Mouse (Mus musculus): ENCODE results near the gene Cdh1. TPM values are rescaled to one million over a fixed set of nuclear protein-coding genes. Genes with fewer than 3 reads are reported as not detected.

The Cdh1 gene
- total RNA-seq, 1 experiment from 2014 or later, result 0.60 TPM

DNA sequence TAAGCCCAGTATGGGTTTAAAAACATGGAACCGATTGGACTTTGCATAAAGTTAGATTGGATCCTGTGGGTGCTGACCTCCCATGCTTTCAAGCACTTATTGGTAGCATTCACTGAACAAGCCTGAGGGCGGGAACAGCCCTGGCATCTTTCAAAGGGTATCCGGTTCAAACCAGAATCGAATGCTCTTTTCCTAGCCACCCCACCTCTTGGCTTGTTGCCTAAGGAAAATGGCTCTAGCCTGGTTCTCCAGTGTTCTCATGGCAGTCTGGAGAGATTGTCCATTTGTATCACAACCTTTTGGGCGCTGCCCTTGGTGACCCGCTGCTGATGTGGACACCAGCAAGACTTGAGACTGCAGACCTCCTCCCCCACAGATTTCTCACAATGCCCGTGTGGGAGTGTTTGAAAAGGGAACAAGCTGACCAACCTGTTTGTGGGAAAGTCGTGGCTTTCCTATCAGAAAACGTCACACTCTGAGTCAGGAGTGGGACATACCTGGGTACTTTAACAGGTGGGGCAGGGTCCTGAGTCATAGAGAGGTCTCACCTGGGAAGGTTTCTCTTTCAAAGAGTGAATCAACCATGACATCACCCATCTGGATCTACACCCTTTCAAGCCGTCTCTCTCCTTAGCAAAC lies 12.6 kb downstream of the Cdh1 start:
- ATAC-seq (replicated peaks in 1 of 2; ENCODE audit: insufficient read depth in 1 of 2, low FRiP score in 2 of 2, low TSS enrichment in 1 of 2, low read depth in 1 of 2, poor library complexity in 2 of 2, severe bottlenecking in 2 of 2), result no peak

DNA sequence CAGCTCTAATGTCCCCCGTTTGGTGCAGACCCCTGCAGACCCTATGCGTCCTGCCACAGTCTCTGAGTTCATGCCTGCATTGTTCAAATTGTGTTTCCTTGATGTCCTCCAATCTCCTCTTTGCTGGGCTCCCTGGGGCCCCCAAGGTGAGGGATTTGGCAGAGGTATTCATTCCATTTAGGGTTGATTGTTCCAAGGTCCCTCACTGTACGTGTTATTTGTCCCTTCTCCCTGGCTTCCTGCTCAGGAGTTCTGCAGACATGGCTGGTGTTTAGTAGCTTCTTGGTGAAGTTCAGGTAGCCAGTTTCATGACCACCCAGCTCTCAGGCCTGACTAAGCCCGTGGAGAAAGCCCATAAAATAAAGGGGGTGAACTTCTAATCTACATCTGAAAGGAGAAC lies 13.5 kb downstream of the Cdh1 start:
- ATAC-seq (replicated peaks in 1 of 2; ENCODE audit: insufficient read depth in 1 of 2, low FRiP score in 2 of 2, low TSS enrichment in 1 of 2, low read depth in 1 of 2, poor library complexity in 2 of 2, severe bottlenecking in 2 of 2), result no peak

DNA sequence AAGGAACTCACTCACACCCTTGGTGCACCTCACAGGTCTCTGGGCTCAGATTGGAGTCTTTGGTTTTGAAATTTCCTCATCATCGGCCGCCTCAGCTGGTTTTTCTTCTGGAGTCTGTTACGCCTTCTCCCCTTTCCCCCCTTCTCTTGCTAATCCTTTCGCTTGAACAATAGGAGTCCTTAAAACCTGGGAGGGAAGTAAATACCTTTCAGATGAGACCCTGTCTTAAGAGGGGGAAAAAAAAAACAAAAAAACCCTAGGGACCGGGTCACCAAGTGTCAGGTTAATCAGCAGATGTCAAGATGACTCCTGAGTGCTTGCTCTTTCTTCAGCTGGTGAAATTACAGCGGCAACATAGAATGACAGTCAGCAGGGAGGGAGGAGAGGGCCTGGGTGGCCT lies 14.0 kb downstream of the Cdh1 start:
- no peak for ATAC-seq (replicated peaks in 1 of 2; ENCODE audit: insufficient read depth in 1 of 2, low FRiP score in 2 of 2, low TSS enrichment in 1 of 2, low read depth in 1 of 2, poor library complexity in 2 of 2, severe bottlenecking in 2 of 2)

DNA sequence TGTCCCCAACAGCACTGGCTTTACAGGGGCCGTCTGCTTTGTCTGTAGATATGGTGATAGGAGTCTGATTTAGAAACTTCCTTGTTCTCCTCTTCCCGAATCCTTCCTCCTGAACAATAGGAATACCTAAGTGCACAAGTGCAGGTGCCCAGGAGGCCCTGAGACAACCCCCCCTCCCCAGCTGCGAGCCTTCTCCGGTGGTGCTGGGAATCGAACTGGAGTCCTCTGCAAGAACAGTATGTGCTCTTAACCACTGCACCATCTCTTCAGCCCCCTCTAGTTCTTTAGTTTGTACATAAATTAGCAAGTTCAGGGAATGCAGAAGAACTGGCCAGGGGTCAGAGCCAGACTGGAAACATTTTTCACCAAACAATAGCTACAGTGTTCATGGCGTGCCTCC lies 14.7 kb downstream of the Cdh1 start:
- ATAC-seq (replicated peaks in 1 of 2; ENCODE audit: insufficient read depth in 1 of 2, low FRiP score in 2 of 2, low TSS enrichment in 1 of 2, low read depth in 1 of 2, poor library complexity in 2 of 2, severe bottlenecking in 2 of 2), result no peak

DNA sequence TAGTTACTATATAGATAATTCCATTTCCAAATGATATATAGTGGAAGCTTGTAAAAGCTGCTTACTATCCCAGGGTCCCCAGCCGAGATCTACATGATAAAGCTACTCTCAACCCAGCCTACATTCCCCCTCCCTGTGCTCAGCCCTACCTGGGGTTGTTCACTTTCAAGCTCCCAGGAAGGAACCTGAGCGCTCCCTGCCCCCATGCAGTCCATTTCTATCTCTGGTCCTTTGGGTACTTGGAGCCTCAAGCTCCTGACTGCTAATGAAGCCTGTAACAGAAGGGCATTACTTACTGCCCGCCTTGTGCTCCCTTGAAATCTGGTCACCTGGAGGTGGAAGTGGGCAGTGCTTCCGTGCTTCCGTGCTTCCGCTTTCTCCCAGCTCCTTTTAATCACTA lies 15.2 kb downstream of the Cdh1 start:
- no peak for ATAC-seq (replicated peaks in 1 of 2; ENCODE audit: insufficient read depth in 1 of 2, low FRiP score in 2 of 2, low TSS enrichment in 1 of 2, low read depth in 1 of 2, poor library complexity in 2 of 2, severe bottlenecking in 2 of 2)

DNA sequence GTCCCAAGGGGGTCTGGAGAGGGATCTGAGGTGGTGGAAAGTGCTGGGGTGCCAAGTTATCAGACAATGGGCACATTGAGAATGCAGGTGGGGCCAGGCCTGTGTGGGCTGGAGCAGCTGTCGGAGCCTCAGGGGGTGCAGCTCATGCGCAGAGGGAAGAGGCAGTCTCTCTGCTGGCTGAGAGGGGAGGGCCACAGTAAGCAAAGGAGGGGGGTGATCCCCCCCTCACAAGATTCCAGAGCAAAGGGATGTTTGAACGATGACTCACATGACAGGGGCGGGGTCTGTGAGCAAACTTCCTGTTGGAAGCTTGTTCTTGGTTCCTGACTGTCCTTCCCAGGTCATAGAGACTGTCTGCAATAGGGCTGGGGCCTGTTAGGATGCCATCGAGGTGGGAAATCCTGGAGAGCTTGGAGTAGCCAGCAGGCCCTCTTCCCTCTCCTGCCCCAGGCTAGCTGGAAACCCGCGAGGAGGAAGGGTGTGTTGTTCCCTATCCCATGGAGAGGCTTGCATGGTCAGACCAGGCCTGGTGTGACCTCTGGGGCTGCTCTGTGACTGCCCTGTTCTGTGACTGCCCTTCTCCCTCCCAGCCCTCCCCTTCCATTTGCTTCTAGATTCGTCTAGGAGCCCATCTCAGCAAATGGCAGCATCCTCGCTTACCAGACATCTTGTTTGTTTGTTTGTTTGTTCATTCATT lies 16.5 kb downstream of the Cdh1 start:
- ATAC-seq (replicated peaks in 1 of 2; ENCODE audit: insufficient read depth in 1 of 2, low FRiP score in 2 of 2, low TSS enrichment in 1 of 2, low read depth in 1 of 2, poor library complexity in 2 of 2, severe bottlenecking in 2 of 2), result no peak

DNA sequence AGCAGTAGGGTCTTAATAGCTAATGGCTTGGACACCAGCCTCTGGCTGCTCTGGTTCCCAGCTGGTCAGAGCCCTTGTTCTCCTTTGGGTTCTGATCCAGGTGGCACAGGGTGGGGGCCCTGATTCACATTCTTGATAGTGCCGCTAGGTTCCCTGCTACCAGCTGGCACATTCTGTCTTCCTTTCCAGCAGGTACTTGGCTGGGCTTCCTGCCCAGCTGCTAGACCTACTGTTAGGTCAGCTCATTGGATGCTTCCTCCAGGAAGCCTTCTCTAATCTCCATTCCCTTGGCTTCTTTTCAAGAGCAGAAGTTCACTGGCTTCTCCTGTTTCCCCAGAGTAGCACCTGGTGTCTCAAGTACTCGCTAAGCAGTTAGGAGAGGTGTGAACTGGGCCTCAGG lies 17.3 kb downstream of the Cdh1 start:
- no peak for ATAC-seq (replicated peaks in 1 of 2; ENCODE audit: insufficient read depth in 1 of 2, low FRiP score in 2 of 2, low TSS enrichment in 1 of 2, low read depth in 1 of 2, poor library complexity in 2 of 2, severe bottlenecking in 2 of 2)

DNA sequence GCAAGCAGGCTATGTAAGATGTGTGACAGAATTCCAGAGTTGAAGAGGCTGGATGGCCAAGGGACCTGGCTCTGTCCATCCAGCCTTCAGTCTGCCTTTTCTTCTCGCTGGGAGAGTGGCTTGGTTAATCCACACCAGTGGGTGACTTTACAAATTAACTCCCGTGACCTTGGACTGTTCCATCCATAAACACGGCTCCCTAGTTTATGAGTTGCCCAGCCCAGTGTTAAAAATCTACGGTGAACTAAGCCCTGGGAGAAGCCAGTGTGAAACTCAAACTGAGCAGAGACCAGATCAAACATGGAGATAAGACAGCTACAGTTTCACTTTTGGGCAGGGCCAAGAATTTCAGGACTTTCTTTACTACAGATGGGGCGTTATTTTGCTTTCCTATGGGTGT lies 19.9 kb downstream of the Cdh1 start:
- ATAC-seq (replicated peaks in 1 of 2; ENCODE audit: insufficient read depth in 1 of 2, low FRiP score in 2 of 2, low TSS enrichment in 1 of 2, low read depth in 1 of 2, poor library complexity in 2 of 2, severe bottlenecking in 2 of 2), result peak in 1 of 2 experiments; percentile 37; a peak in 1 of 4 replicates

DNA sequence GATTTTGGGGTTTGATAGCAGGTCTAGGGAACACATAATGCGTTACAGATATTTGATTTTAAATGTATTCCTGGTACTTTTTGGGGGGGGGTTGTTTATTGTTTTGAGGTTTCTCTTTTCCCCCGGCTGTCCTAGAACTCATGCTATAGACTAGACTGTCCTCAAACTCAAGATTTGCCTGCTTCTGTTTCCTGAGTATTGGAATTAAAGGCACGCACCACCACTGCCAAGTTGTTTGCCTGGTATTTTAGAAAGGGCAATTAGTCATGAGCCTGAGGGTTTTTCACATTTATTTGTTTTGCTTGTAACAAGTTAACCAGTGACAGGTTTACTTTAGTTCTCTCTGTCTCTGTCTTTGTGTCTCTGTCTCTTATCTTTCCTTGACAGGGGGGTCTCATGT lies 20.3 kb downstream of the Cdh1 start:
- ATAC-seq (replicated peaks in 1 of 2; ENCODE audit: insufficient read depth in 1 of 2, low FRiP score in 2 of 2, low TSS enrichment in 1 of 2, low read depth in 1 of 2, poor library complexity in 2 of 2, severe bottlenecking in 2 of 2), result no peak

DNA sequence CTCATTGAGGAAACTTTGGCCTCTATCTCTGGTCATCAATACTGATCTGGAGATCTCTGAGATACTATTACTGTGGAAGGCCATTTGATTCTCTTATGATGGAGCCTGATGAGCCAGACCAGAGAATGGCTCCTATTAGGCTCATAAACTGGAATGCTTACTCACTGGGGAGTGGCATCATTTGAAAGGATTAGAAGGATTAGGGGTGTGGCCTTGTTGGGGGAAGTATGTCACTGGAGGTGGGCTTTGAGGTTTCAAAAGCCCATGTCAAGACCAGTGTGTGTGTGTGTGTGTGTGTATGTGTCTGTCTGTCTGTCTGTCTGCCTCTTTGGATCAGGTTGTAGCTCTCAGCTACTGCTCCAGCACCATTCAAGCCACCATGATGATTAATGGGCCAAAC lies 20.8 kb downstream of the Cdh1 start:
- no peak for ATAC-seq (replicated peaks in 1 of 2; ENCODE audit: insufficient read depth in 1 of 2, low FRiP score in 2 of 2, low TSS enrichment in 1 of 2, low read depth in 1 of 2, poor library complexity in 2 of 2, severe bottlenecking in 2 of 2)

DNA sequence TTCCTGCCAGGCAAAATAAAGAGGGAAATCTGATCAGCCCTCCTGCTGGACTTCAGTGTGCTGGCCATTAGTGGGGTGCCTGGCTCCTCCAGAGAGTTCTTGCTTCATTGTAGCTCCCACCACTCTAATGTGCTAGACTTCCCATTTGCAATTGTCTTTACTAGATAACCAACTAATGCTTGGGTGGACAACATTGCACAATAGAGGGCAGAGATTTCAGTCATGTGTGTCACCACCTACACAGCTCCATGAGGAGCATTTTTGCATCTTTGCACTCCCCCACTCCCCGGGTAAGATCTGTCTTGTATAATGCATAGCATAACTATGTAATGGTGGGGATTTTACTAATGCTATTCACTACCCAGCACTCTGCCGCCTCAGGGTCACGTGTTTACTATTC lies 21.6 kb downstream of the Cdh1 start:
- no peak for ATAC-seq (replicated peaks in 1 of 2; ENCODE audit: insufficient read depth in 1 of 2, low FRiP score in 2 of 2, low TSS enrichment in 1 of 2, low read depth in 1 of 2, poor library complexity in 2 of 2, severe bottlenecking in 2 of 2)

DNA sequence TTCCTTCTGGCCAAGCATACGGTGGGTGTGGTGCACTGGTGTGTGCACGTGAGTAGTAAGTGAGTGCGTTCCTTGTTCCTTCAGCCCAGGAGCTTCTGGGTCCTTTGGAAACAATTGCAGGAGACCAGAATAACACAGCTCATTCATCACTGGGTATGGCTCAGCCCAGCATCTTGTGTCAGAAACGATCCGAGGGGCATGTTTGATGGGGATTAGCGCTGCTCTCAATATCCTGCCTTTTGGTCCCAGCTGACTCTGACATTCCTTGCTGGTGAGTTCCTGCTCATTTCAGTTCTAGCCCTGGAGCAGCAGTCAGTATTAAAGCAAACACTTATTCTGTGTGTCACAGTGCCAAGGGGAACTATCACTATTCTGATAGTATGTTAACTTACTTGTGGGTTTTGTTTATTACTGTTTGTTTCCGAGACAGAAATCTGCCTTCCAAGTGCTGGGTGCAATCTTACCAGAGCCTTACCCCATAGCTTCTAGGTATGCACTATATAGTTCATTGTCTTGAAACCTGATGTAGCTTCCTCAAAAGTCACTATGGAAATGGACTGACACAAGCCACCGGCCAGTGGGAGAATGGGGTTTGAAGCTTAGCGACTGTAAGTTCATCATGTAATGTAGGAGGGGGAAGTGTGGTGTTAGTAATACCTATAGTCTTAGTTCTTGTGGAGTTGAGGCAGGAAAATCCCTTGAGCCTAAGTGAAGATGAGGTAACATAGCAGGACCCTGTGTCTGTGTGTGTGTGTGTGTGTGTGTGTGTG lies 23.1 kb downstream of the Cdh1 start:
- no peak for ATAC-seq (replicated peaks in 1 of 2; ENCODE audit: insufficient read depth in 1 of 2, low FRiP score in 2 of 2, low TSS enrichment in 1 of 2, low read depth in 1 of 2, poor library complexity in 2 of 2, severe bottlenecking in 2 of 2)

DNA sequence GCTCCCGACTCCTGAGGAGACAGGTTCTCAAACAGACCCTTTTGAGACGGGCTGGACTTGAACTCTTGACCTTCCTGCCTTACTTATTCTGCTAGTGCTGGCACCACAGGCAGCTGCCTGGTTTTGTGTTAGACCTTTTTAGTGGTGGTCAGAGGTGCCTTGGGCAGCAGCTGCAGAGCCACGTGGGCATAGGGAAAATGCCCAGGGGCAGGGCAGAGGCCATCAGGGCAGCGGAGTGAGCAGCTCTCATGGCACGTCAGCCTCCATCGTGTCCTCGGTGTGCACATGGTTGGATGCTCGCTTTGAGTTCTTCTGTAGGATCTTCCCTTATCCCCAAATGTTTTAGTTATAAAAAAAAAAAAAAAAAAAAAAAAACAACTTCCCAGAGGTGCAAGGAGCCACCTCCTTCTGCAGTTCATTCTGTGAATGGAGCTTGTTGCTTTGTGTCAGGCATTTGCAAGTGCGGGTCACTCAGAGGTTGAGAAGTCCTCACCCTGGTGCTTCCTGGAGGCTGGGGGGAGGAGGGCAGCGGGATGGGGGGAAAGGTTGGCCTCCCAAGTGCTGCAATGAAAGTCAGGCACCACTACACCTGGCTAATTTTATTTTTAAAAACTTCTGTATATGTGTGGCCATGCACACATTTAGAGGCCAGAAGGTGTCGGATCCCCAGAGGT lies 25.3 kb downstream of the Cdh1 start:
- ATAC-seq (replicated peaks in 1 of 2; ENCODE audit: insufficient read depth in 1 of 2, low FRiP score in 2 of 2, low TSS enrichment in 1 of 2, low read depth in 1 of 2, poor library complexity in 2 of 2, severe bottlenecking in 2 of 2), result no peak

DNA sequence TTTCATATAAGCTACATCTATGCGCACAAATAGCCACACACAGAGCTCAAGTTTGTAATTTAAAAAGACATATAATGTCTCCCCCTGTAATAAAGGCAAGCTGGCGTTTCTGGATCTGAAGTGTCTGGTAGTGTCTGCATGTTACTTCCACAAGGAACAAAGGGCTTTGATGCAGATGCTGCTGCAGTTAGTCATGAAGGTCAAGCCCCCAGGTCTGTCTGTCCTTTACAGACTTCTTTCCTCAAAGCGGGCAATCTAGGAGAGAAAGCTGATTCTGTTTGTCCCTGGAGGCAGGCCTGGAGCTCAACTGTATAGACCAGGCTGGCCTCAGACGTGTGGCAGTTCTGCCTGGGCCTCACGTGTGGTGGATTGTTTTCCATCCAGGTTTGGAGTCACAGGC lies 26.3 kb downstream of the Cdh1 start:
- ATAC-seq (replicated peaks in 1 of 2; ENCODE audit: insufficient read depth in 1 of 2, low FRiP score in 2 of 2, low TSS enrichment in 1 of 2, low read depth in 1 of 2, poor library complexity in 2 of 2, severe bottlenecking in 2 of 2), result no peak

DNA sequence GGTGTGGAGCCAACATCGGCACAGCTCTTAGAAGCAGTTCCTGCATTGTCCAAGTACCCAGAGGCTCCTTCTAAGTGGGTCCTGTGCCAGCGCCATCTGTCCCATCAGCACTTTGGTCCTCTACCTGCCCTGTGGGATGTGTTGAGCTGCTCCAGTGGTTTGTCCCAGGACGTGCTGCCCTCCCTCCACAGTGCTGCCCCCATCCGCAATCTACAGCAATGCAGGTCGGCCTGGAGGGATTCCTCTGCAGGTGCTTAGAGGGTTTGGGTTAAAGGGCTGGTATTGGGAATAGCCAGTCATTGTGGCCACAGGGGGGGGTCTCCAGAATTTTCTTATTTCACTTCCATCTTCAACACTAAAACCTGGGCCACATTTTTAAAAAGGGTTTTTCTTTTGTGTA lies 28.8 kb downstream of the Cdh1 start:
- no peak for ATAC-seq (replicated peaks in 1 of 2; ENCODE audit: insufficient read depth in 1 of 2, low FRiP score in 2 of 2, low TSS enrichment in 1 of 2, low read depth in 1 of 2, poor library complexity in 2 of 2, severe bottlenecking in 2 of 2)

DNA sequence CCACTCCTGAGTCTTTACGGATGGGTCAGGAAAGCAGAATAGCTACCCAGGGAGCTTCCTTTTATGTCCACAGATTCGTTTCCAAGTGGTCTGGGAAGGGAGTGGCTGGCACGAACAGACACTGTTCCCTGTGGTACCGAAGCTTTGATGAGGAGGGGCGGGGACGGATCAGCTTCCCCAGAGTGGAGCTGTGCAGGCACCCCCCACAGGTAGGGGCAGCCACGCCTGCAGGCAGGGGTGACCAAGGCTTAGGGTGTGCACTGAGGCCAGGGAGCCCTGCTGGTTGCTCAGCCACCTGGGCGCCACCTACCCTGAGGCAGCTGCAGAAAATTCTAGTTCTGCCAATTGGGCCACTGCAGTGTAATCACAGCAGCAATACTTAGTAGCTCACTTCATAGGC lies 29.5 kb downstream of the Cdh1 start:
- ATAC-seq (replicated peaks in 1 of 2; ENCODE audit: insufficient read depth in 1 of 2, low FRiP score in 2 of 2, low TSS enrichment in 1 of 2, low read depth in 1 of 2, poor library complexity in 2 of 2, severe bottlenecking in 2 of 2), result no peak

DNA sequence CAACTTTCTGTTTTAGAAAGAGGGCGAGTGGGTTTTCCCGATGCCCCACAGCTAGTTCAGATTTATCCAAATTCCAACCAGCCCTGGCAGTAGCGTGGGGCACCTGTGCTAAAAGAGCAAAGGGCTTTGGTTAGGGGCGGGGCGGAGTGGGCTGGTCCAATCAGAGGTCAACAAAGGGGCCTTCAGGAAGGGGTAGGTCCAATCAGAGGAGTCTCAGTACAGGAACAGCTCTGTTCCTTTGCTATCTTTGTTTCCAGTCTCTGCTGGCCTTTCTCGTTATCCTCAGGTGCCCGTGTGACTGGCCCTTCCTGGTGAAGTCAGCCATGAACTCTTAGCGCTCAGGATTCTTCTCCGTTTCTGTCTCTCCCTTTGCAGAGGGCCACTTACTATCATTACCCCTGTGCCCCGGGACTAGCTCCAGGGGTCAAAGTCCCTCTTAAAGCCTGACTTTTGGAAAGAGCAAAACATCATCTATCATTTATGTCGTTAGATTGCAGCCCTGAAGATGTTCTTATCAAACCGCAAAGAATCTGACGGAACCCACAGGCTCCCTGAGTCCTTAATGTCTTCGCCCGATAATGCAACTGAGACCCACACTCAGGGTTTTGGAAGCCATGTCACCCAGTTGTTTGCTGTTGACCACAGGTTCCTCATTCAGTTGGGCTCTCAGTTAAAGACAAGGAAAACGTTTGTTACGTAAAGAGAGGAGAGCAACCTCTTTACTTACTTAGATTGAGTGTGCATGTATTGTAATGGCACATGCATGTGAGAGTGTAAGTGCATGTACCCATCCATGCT lies 30.4 kb downstream of the Cdh1 start:
- ATAC-seq (replicated peaks in 1 of 2; ENCODE audit: insufficient read depth in 1 of 2, low FRiP score in 2 of 2, low TSS enrichment in 1 of 2, low read depth in 1 of 2, poor library complexity in 2 of 2, severe bottlenecking in 2 of 2), result peak; percentile 81 to 83

Data from hematopoietic stem cell, adult 5-6 weeks (primary cell).